Mouse (Mus musculus) left cerebral cortex, postnatal 36 days (tissue): ENCODE measurements around the gene Wfdc8. TPM values are rescaled to one million over a fixed set of nuclear protein-coding genes. Genes with fewer than 3 reads are reported as not detected.
A peak's percentile ranks its signal among the peaks of the same experiment; 100 is the strongest.
"Not testable (repeated sequence)": the region's sequence is repeated elsewhere in the genome, so short reads cannot be mapped to it uniquely, and the experiment has no call there.

Experiments
- DNase-seq, 2 experiments: peaks; one replicate each; pipeline ENCODE4 v3.0.0; 2021 to 2022; ENCODE audit warnings: low spot score in 2 of 2, mixed read lengths in 1 of 2
- intact Hi-C: fragments of 180-260 bp; cut with DNase I; formaldehyde crosslinking; loops from one replicate; pipeline ENCODE4 v1.15.1; 2025
- total RNA-seq, 2 experiments: library from RNA; stranded (reverse); gene quantifications; 2 replicates each; pipeline ENCODE4 v1.2.3; 2021

Wfdc8 gene
- total RNA-seq: not detected

GRCm38 (mm10) chr2:164613471-164613870 lies at the start of gene Wfdc8, which contains the start of gene Wfdc6b:
TSS of gene Wfdc8 (minus strand) at chr2:164613626.
TSS of gene Wfdc6b (plus strand) at chr2:164613522.
- intact Hi-C loops, DNase-seq: not testable (repeated sequence)

DNA sequence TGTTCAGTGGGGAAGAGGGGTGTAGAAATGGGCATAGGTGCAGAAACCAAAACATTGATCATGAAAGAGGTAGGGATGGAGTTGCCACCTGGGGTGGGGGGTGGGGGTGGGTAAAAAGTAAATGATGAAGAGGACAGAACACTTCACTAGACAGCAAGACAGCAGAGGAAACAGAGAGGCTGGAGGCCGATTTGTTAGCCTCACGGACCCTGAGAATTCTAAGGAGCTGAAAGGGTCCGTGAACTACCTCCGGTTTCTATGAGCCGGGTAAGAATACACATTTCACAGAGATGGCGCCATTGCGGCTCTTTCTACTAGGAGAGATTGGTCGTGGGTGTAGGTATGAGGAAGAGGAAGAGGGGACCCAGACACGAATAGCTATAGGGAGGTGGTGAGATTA lies 43.1 kb upstream of the Wfdc8 start, which contains the start of gene Wfdc9:
TSS of gene Wfdc9 (minus strand) at position 101 of the 400 bp plus-strand sequence.
- intact Hi-C loops: no loop called here
- no peak for DNase-seq

DNA sequence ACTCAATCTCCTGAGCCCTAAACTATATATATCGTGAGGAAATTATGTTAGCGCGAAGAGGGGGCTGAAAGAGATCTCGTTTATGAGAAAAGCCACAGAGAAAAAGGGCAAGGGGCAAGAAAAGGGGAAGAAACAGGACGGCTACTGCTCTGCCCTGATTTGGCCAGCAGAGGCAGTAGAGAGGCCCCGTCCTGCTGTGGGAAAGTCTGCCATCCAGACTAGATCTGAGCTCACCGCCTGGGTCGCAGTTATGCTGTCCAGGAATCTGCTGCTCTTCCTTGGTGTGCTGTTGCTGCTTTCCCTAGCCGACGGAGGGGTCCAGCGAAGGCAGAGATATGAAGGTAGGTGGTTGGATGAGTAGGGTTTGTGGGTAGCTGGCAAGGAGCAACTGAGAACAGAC lies 42.4 kb upstream of the Wfdc8 start, which contains the start of gene Wfdc10:
TSS of gene Wfdc10 (plus strand) at position 189 of the 400 bp plus-strand sequence.
- DNase-seq: no peak
- intact Hi-C loops: no loop called here

- intact Hi-C loops: no loop called here
- DNase-seq: no peak
These were observed 28.7 kb upstream of the Wfdc8 start for GRCm38 (mm10) chr2:164641881-164642673.

GRCm38 (mm10) chr2:164641129-164641528 lies 27.7 kb upstream of the Wfdc8 start:
- intact Hi-C loops: no loop called here
- DNase-seq: no peak

DNA sequence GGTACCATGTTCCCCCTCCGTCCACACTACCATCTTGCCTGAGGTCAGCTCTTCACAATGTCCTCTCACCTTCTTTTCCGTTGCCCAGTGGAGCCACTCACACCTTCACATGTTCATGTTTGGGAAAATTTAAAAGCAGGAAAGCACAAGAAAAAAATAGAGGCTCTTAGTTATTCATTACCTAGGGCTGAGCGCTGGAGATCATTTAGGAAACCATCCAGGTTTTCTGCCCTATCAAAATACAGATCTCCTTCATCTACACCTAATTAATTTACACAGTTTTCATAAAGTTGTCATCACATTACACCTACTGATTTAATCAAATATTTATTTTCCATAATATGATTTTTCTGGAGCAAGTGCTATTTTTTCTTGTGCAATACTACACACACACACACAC lies 25.3 kb upstream of the Wfdc8 start, which contains the start of gene Wfdc16:
TSS of gene Wfdc16 (minus strand) at position 101 of the 400 bp plus-strand sequence.
- intact Hi-C loops: no loop called here
- no peak for DNase-seq

- intact Hi-C loops: no loop called here
- no peak for DNase-seq
These were observed 21.8 kb upstream of the Wfdc8 start for GRCm38 (mm10) chr2:164635266-164635665.

- DNase-seq: no peak
- intact Hi-C loops: no loop called here
These were observed 8.3 kb upstream of the Wfdc8 start for GRCm38 (mm10) chr2:164621775-164622174.

- no peak for DNase-seq
- intact Hi-C loops: no loop called here
These were observed 5.6 kb upstream of the Wfdc8 start for GRCm38 (mm10) chr2:164619050-164619449.

- intact Hi-C loops: no loop called here
- DNase-seq: no peak
These were observed 2.0 kb upstream of the Wfdc8 start for GRCm38 (mm10) chr2:164615386-164615785.

- intact Hi-C loops: no loop called here
- DNase-seq: no peak
These were observed 4.6 kb downstream of the Wfdc8 start for GRCm38 (mm10) chr2:164608781-164609180.

- DNase-seq: no peak
- intact Hi-C loops: no loop called here
These were observed 9.0 kb downstream of the Wfdc8 start for GRCm38 (mm10) chr2:164604411-164604810.

DNA sequence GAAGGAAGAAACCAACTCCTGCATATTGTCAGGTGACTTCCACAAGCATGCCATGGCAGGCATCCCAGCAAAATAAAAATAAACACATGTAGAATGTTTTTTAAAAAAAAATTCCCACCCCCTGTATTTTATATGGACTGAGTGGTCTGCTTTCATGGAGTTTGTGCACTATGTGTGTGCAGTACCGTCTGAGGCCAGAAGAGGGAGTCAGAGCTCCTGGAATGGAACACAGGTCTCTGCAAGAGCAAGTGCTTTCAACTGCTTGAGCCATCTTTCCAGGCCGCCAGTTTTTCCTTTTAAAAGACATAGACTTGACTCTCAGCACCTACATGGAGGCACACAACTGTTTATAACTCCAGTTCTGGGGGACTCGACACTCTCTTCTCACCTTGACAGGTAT lies 9.9 kb downstream of the Wfdc8 start:
- DNase-seq: no peak
- intact Hi-C loops: no loop called here

GRCm38 (mm10) chr2:164600179-164600578 lies 13.2 kb downstream of the Wfdc8 start:
- intact Hi-C loops: no loop called here
- DNase-seq: no peak

DNA sequence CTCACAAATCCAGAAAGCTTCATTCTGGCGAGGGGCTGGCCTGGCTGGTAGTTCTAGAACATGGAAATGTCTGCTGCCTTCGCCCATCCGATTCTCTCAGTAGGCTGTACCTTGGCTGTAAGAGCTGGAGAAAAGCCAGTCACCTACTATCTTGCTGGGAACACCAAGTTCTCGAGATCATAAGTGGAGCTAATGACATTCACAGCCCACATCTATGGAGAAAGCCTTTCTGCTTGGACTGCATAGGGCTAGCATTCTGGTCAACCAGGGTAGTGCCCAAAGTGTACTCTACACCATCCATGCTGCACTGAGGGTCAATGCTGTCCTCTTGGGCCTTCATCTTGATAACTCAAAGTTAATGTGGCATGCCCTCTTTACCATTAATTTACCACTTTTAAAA lies 19.9 kb downstream of the Wfdc8 start, which contains the start of gene Eppin:
TSS of gene Eppin (minus strand) at position 101 of the 400 bp plus-strand sequence.
- intact Hi-C loops: no loop called here
- DNase-seq: no peak

GRCm38 (mm10) chr2:164592014-164592413 lies 21.4 kb downstream of the Wfdc8 start:
- intact Hi-C loops: loop anchor here (1.0 kb wide), 1 partner anchor 134 kb away; no protein-coding TSS in a partner anchor
- peak in 1 of 2 experiments; percentile 8 for DNase-seq

DNA sequence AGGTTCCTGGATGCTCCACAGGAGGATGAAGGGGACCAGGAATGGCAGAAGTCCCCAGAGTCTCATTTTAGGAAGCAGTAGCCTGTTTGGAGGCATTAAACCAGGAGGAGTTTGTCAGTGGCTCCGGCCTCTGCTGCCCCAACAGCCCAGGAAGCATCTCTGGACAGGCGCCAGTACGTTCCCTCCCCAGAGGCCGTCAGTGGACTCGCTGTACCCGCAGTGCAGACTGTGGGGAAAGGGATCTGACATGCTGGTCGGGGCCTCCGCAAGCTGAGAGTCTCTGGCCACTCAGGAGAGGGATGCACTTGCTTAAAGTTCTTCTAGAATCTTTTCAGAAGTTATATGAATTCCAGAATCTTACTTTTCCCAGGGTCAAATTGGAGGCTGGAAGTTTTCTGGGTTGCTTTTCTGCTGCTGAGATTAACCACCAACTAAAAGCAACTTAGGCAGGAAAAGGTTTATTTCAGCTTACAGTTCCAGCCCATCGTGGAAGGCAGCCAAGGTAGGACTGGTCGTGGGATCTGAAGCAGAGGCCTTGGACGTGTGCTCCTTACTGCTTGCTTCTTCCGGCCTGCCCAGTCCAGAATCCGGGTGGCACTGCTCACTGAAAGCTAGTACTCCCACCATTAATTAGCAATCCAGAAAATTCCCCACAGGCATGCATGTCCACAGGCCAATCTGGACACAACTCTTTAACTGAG lies 28.3 kb downstream of the Wfdc8 start, which contains the start of gene Wfdc6a:
TSS of gene Wfdc6a (minus strand) at position 423 of the 701 bp plus-strand sequence.
- DNase-seq, intact Hi-C loops: not testable (repeated sequence)

DNA sequence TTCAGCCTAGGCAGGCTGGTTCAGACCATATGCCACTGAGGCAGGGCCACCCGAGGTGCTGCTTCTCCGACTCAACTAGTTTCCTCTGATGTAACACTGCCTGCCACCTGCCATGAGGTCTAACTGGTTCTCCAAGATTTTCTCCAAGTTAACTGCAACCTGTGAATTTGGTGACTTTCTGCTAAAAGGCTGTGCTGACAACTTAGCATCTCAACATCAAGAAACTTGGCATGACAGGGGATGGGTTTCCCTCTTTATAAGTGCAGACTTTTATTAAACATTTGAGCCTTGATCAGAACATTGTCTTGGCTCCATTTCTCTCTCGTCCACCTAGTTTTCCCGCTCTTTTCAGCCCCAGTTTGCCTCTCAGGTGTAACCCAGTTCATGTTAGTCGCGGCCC lies 40.1 kb downstream of the Wfdc8 start, which contains the start of gene Spint3:
TSS of gene Spint3 (minus strand) at position 101 of the 400 bp plus-strand sequence.
- DNase-seq, intact Hi-C loops: not testable (repeated sequence)

DNA sequence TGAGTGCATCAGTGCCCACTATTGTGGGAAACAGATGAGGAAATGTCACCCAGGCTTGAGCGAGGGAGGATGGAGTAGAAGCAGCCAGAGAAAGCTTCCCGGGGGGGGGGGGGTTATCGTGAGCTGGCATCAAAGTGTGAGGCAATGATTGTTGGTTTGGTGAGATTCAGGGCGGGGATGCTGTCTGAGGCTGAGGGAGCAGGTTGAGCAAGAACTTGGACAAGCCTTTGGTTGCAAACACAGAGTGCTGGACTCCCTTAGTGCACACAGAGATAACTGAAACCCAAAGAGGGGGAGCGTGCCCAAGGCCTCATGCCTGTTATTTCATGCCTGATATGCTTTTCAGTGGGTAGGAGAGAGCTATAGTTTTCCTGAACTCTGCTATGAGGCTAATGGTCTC lies 46.0 kb downstream of the Wfdc8 start:
- no peak for DNase-seq
- intact Hi-C loops: no loop called here

GRCm38 (mm10) chr2:164566997-164567396 lies 46.4 kb downstream of the Wfdc8 start:
- no peak for DNase-seq
- intact Hi-C loops: no loop called here
